ENCODE assay signal across 9 mouse cellular contexts in genomic region chr9:29864886-29865285, GRCm38 (mm10).
DNase-seq lines count a peak whose midpoint lies in the region; ATAC-seq lines count a peak whose summit lies in the region.
"Had no signal": no experiment of that assay in that cellular context is flagged by ENCODE, and none has a peak within 500 bp of the region (broad histone marks: within the 10 kb centered on the region; RNA-seq: fewer than 3 reads in every experiment).

No protein-coding gene starts in this region.

- peak; percentile 10 for DNase-seq in heart, postnatal 4 days
- DNase-seq in Muller cell, postnatal 12 days (ENCODE audit: inconsistent ontology term) = peak; percentile 62
- peak; percentile 66 for DNase-seq in embryo, embryonic 9.5 days (ENCODE audit: extremely low spot score)
- DNase-seq in limb, embryonic 11.5 days (ENCODE audit: low spot score) = peak; percentile 46
- DNase-seq in urinary bladder, adult 2 months (ENCODE audit: low spot score) = no peak
- no peak for DNase-seq in adipocyte (ENCODE audit: low spot score)
- DNase-seq in heart, postnatal 36 days = no peak

- H3K4me2 ChIP-seq in heart, embryonic 12.5 days = no peak overlapping the region
- no peak overlapping the region for H3K4me2 ChIP-seq in limb, embryonic 11.5 days (ENCODE audit: low read depth, severe bottlenecking)
- H3K4me2 ChIP-seq: limb, embryonic 13.5 days had no signal

- H3K4me3 ChIP-seq in heart, embryonic 12.5 days = no peak overlapping the region
- no peak overlapping the region for H3K4me3 ChIP-seq in limb, embryonic 11.5 days (ENCODE audit: low read depth, low read length)
- H3K4me3 ChIP-seq: limb, embryonic 13.5 days had no signal

- 7% methylated on average over 1 of the region's 1 CpGs for WGBS in heart, embryonic 12.5 days
- 0% methylated on average over 1 of the region's 1 CpGs for WGBS in limb, embryonic 11.5 days

- no peak for ATAC-seq in heart, embryonic 12.5 days (ENCODE audit: insufficient number of reproducible peaks, low FRiP score)
- no peak for ATAC-seq in limb, embryonic 11.5 days (ENCODE audit: insufficient number of reproducible peaks, low FRiP score, low TSS enrichment, low read depth)

- no peak overlapping the region for H3K27ac ChIP-seq in heart, embryonic 12.5 days (ENCODE audit: poor library complexity, severe bottlenecking)
- no peak overlapping the region for H3K27ac ChIP-seq in limb, embryonic 11.5 days (replicated peaks; ENCODE audit: low read depth, low read length)
- H3K27ac ChIP-seq: limb, embryonic 13.5 days had no signal

- H3K27me3 ChIP-seq in heart, embryonic 12.5 days (replicated peaks) = no peaks in the 10 kb centered on the region
- no peaks in the 10 kb centered on the region for H3K27me3 ChIP-seq in limb, embryonic 11.5 days (ENCODE audit: control insufficient read depth, insufficient read depth, low read length)
- H3K27me3 ChIP-seq: limb, embryonic 13.5 days had no signal

- H3K4me1 ChIP-seq in heart, embryonic 12.5 days (replicated peaks) = no peaks in the 10 kb centered on the region
- peaks cover 21% of the 10 kb centered on the region for H3K4me1 ChIP-seq in limb, embryonic 11.5 days (ENCODE audit: control insufficient read depth, insufficient read depth, low read length)

- no peak overlapping the region for H3K9ac ChIP-seq in heart, embryonic 12.5 days
- no peak overlapping the region for H3K9ac ChIP-seq in limb, embryonic 11.5 days (ENCODE audit: low read length)
- H3K9ac ChIP-seq: limb, embryonic 13.5 days had no signal

- intact Hi-C loops in heart, postnatal 36 days (cut with DNase I) = no loop called here

- H3K36me3 ChIP-seq in heart, embryonic 12.5 days = no peaks in the 10 kb centered on the region
- no peaks in the 10 kb centered on the region for H3K36me3 ChIP-seq in limb, embryonic 11.5 days (ENCODE audit: control insufficient read depth, insufficient read depth, low read length)
- H3K36me3 ChIP-seq: limb, embryonic 13.5 days had no signal

- no peaks in the 10 kb centered on the region for H3K9me3 ChIP-seq in heart, embryonic 12.5 days (replicated peaks)
- H3K9me3 ChIP-seq in limb, embryonic 11.5 days (ENCODE audit: control insufficient read depth, low read length) = no peaks in the 10 kb centered on the region
- H3K9me3 ChIP-seq: limb, embryonic 13.5 days had no signal

Comparison
In these comparisons a context has a peak if more than half of its experiments do, and no peak if none do; other contexts are left out.
1. DNase-seq: peak in heart, postnatal 4 days (single experiment), Muller cell, postnatal 12 days (single experiment), embryo, embryonic 9.5 days (single experiment) and limb, embryonic 11.5 days (single experiment); none in urinary bladder, adult 2 months (single experiment), adipocyte (single experiment) and heart, postnatal 36 days (0 of 2).